Mouse (Mus musculus): ENCODE data around the gene Pnmal2. TPM values are rescaled to one million over a fixed set of nuclear protein-coding genes. Genes with fewer than 3 reads are reported as not detected.

Pnmal2 gene
- polyA plus RNA-seq, 1 experiment from 2014 or later, result 59.5 TPM

DNA sequence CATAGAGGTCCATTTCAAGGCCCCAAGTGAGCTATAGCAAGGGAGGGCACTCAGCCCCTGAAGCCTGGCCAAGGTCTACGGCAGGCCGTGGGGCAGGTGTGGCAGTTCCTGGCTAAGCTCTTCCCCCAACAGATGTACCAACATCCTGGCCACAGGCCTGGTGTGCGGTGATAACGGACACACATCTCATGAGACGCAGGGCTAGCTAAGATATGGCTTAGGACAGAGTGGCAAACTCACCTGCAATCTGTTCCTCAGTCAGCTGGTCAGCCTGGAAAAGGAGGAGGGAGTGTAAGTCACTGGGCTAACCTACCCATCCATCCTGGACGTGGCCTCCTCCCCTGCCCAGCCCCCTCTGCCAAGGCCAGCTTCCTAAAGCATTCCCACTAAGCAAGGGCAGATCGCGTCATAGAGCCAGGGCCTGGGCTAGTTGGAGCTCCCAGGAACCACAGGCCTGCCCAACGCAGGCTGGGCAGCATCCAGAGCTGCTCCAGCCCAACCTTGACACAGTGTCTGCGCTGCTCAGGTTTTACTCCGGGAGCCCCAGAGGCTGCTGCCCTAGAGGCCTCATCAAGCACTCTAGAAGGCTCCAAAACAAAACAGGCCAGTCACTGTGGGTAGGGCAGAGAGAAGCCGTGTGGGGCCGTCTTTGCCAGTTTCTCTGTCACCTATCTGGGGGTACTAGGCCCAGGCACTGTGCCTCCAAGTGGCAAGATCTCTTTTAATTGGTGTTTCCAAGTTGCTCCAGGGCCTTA, 24.9 kb upstream of the Pnmal2 start:
- H3K27me3 ChIP-seq, result no peaks in the 10 kb centered on the region
- peaks cover 50% of the 10 kb centered on the region for H3K4me1 ChIP-seq
- H3K4me2 ChIP-seq, result peak overlapping the region; percentile 42
- 0 out of 2 replicates have a peak overlapping the region, but pooled peaks have one; percentile 3 for H3K4me3 ChIP-seq
- H3K36me3 ChIP-seq (ENCODE audit: poor library complexity, severe bottlenecking), result peaks cover 57% of the 10 kb centered on the region
- peak overlapping the region; percentile 51; the same call in 1 of the 2 replicates for H3K9ac ChIP-seq
- no peak overlapping the region; the same call in 1 of the 2 replicates for H3K27ac ChIP-seq
- no peak for ATAC-seq
- 87% methylated on average over 13 of the region's 13 CpGs for WGBS
- no peaks in the 10 kb centered on the region for H3K9me3 ChIP-seq (replicated peaks)

DNA sequence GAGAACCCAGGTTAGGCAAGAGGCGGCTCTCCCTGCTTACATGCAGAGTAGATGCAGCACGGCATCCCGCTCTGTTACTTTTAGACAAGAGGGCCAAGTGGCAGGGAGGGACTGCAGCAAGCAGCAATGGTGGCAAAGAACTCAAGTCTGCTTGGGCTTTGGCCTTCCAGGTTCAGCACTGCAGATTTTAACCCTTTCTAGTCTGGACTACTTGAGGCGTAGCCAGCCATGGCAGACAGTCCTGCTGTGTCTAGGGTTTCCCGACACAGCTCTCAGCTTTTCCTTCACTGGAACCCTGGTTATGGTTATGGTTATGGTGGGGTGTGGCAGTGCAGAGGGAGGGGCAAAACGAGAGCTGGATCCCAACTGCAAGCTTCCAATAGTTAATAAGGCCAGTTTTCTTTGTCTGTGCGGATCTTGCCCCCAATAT, 24.3 kb upstream of the Pnmal2 start:
- Histone ChIP-seq H3K9me3 (replicated peaks) (no peaks in the 10 kb centered on the region), H3K4me2 (peak overlapping the region; percentile 42), H3K4me1 (peaks cover 52% of the 10 kb centered on the region), H3K27me3 (no peaks in the 10 kb centered on the region), H3K4me3 (0 out of 2 replicates have a peak overlapping the region, but pooled peaks have one; percentile 3), H3K27ac (no peak overlapping the region; the same call in 1 of the 2 replicates), H3K9ac (peak overlapping the region; percentile 51; the same call in 1 of the 2 replicates), H3K36me3 (ENCODE audit: poor library complexity, severe bottlenecking) (peaks cover 51% of the 10 kb centered on the region)
- ATAC-seq, result no peak
- 81% methylated on average over 7 of the region's 7 CpGs for WGBS

DNA sequence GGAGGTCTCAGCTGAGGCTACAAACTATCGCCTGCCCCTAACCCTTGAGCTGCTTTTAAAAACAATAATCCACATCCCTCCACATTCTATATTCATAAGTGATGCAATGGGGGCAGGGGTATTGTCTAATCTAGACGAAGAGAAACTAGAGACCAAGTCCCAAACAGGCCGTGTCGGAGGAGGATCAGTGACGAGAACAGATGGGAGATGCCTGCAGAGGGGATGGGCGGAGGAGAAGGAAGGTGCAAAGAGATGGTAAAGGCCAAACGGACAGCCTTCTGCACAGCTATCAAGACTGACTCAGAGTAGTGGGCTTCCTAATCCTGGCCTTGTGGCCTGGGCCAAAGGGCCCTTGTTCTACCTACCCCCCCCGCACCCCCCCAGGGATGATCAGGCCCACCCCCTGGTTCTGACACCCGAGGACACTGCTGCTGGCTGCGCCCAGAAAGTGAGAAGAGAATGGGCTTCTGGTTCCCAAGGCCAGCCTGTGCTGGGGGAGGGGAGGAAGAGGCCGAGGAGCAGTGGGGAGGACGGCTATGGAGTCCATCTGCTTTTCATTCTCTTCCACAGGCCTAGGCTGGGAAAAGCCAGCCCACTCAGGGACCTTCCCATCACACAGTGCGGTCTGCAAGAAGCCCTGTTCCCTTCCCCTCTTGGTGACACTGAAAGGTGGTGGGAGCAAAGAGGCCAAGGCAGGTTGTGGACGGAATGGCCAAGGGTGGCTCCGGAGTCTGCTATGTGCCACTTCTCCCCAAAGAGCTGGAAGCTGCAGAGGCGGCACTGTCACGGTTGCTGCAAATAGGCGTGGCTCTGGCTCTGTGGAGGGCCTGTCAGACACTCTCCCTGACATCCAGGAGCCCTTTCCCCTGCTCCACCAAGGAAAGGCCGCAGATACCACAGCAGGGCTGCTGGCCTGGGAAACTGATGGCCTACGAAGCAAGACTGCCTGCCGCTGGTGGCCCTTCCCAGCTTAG, 23.4 kb upstream of the Pnmal2 start:
- H3K4me2 ChIP-seq, result peak overlapping the region; percentile 95
- WGBS, result 40% methylated on average over 21 of the region's 21 CpGs
- peaks cover 41% of the 10 kb centered on the region for H3K36me3 ChIP-seq (ENCODE audit: poor library complexity, severe bottlenecking)
- no peaks in the 10 kb centered on the region for H3K27me3 ChIP-seq
- H3K4me3 ChIP-seq, result peak overlapping the region; percentile 86
- no peak for ATAC-seq
- H3K4me1 ChIP-seq, result peaks cover 52% of the 10 kb centered on the region
- H3K9ac ChIP-seq, result peak overlapping the region; percentile 97
- no peaks in the 10 kb centered on the region for H3K9me3 ChIP-seq (replicated peaks)
- peak overlapping the region; percentile 96 for H3K27ac ChIP-seq

DNA sequence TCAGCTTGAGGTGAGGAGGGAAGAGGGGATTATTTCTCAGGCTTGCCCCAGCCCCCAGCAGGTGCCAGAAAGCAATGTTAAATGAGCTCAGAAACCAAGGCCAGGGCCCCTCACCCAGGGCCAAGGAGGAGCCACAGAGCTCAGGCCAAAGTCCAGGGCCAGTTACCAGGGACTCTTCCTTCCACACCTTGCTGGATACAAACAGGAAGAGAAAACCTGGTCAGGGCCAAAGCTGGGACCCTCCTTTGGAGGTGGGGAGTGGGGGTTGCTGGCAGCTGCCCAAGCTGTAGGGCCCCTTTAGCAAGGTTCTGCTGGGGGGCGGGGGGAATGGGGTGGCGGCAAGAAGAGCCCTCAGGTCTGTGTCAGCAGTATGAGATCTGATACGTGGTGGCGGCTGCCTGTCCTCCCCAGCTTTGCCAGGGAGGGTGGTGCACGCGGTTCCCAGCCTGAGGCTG, 22.6 kb upstream of the Pnmal2 start:
- Histone ChIP-seq H3K4me3 (peak overlapping the region; percentile 86), H3K27me3 (no peaks in the 10 kb centered on the region), H3K9me3 (replicated peaks) (no peaks in the 10 kb centered on the region), H3K9ac (peak overlapping the region; percentile 97), H3K4me1 (peaks cover 52% of the 10 kb centered on the region), H3K36me3 (ENCODE audit: poor library complexity, severe bottlenecking) (peaks cover 33% of the 10 kb centered on the region), H3K27ac (peak overlapping the region; percentile 96), H3K4me2 (peak overlapping the region; percentile 95)
- ATAC-seq, result no peak
- WGBS, result 32% methylated on average over 6 of the region's 6 CpGs

DNA sequence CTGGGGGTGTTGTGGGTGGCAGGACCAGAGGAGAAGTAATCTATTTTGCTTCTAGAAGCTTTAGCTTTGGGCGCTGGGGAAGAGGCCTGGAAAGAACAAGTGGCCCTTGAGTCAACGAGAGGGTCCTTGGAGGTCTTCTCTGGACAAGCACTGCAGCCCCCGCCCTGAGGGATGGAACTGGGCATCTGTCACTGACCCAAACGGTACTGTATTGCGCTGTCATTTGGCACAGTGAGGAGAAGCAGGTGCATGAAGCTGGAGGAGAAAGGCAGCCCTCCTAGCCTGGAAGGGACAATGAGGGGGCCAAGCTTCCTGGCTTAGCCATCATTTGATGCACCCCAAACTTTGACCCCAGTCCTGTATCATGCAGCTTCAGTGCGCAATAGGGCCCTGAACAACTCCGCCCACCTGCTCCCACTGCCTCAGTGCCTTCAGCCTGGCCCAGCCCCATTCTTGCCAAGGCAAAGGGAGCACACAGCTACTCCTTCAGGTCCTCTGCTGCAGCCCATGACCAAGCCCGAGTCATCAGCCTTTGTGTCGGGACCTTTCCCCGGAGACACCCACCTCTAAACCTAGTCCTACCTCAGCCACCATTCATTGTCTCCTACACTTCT, 22.0 kb upstream of the Pnmal2 start:
- 43% methylated on average over 10 of the region's 10 CpGs for WGBS
- peak overlapping the region; percentile 86 for H3K4me3 ChIP-seq
- H3K27me3 ChIP-seq, result no peaks in the 10 kb centered on the region
- H3K4me2 ChIP-seq, result peak overlapping the region; percentile 95
- no peak for ATAC-seq
- H3K36me3 ChIP-seq (ENCODE audit: poor library complexity, severe bottlenecking), result peaks cover 28% of the 10 kb centered on the region
- peak overlapping the region; percentile 96 for H3K27ac ChIP-seq
- peaks cover 52% of the 10 kb centered on the region for H3K4me1 ChIP-seq
- H3K9ac ChIP-seq, result peak overlapping the region; percentile 97
- no peaks in the 10 kb centered on the region for H3K9me3 ChIP-seq (replicated peaks)

DNA sequence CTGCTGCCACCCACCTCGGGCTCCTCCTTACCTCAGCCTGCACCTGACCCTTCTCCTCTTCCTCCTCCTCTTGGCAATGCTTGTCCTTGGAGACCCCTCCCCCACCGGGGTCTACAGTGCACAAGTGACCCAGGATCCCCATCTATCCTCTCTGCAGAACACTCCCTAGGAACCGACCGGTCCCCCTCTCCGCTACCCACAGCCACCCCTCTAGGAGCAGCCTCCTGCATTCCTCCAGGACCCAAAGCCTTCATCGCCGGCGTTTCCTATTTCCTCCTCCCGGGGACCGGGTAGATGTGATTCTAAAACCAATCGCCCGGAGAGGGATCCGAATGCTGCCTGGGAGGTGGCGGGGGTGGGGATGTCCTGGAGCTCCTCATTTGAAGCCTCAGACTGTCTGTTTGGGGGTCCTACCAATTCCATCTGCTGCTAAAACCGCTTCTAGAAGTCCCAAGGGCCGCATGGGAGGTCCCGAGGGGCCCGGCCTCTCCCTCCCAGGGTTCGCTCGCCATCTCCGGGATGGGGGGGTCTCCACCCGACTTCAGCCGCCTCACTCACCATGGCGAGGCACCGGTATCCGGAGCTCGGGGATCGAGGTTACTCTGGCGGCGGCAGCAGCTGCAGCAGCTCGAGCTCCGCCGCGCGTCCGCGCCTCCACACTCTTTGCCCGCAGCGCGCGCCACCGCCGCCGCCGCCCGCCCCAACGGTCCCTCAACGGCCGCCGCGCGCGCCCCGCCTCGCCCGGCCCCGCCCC, 21.0 kb upstream of the Pnmal2 start:
- H3K36me3 ChIP-seq (ENCODE audit: poor library complexity, severe bottlenecking), result peaks cover 18% of the 10 kb centered on the region
- H3K4me2 ChIP-seq, result peak overlapping the region; percentile 95
- peak; percentile 6 for ATAC-seq
- no peaks in the 10 kb centered on the region for H3K27me3 ChIP-seq
- no peaks in the 10 kb centered on the region for H3K9me3 ChIP-seq (replicated peaks)
- peak overlapping the region; percentile 97 for H3K9ac ChIP-seq
- peak overlapping the region; percentile 86 for H3K4me3 ChIP-seq
- under 1% methylated on average over 57 of the region's 57 CpGs for WGBS
- H3K4me1 ChIP-seq, result peaks cover 48% of the 10 kb centered on the region
- H3K27ac ChIP-seq, result peak overlapping the region; percentile 96

DNA sequence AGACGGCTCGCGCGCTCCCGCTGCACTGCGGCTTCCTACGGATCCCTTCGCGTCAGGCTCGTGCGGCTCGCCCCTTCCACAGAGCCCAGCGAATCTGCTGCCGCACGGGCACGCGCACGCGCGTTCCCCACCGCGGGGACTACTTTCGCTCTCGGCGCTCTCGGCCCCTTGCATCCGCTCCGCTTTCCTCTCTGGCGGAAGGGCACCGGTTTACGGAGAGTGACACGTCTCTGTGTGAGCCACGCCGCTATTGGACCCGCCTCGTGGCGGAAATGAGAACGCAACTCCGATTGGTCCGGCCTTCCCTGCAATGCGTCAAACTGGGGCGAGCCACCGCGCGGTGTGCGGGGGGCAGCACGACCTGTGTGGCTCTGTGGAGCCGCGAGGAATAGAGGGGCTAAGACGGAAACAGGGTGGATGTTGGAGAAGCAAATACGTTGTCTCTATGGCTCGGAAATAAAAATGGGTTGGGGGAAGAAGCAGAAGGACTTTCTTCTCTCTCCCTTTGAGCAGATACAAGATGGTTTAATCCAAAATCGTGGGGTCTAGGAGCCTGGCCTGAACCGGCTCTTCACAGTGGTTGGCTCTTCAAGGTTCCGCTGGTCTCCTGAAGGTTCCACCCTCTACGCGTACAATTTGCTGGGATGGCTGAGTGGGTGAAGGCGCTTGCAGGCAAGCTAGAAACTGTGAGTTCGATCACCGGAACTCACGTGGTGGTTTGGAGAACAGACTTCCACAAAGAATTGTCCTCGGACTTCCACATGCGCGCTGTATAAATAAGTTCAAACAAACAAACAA, 20.2 kb upstream of the Pnmal2 start, which contains the start of gene Calm3:
Calm3 (minus strand) TSS at position 78 of the 798 bp plus-strand sequence.
- H3K9ac ChIP-seq, result peak within 1 kb of the TSS; percentile 97
- H3K27me3 ChIP-seq, result no peaks in the 10 kb centered on the region
- peak within 1 kb of the TSS; percentile 96 for H3K27ac ChIP-seq
- H3K4me3 ChIP-seq, result peak within 1 kb of the TSS; percentile 86
- peaks cover 10% of the 10 kb centered on the region for H3K36me3 ChIP-seq (ENCODE audit: poor library complexity, severe bottlenecking)
- peaks cover 41% of the 10 kb centered on the region for H3K4me1 ChIP-seq
- peak; percentile 93 for ATAC-seq
- H3K9me3 ChIP-seq (replicated peaks), result no peaks in the 10 kb centered on the region
- peak within 1 kb of the TSS; percentile 95 for H3K4me2 ChIP-seq
- 2% methylated on average over 64 of the region's 64 CpGs for WGBS

DNA sequence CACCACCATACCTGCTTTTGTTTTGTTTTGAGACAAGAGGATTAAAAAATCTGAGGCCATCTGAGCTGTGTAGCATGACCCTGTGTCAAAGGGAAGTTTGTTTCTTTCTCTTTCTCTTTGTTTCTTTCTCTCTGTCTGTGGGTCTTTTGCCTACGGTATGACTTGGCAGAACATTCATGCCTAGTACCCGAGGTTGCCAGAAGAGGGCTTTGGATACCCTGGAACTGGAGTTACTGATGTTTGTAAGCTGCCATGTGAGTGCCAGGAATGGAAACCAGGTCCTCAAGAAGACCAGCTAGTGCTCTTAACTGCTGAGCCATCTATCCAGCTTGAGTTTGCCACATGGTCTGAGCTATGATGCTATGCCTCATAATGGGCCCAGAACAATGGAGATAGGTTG, 16.1 kb upstream of the Pnmal2 start:
- Histone ChIP-seq H3K27me3 (no peaks in the 10 kb centered on the region), H3K9ac (no peak overlapping the region), H3K4me3 (no peak overlapping the region), H3K9me3 (replicated peaks) (no peaks in the 10 kb centered on the region), H3K4me1 (peaks cover 24% of the 10 kb centered on the region), H3K4me2 (no peak overlapping the region), H3K36me3 (ENCODE audit: poor library complexity, severe bottlenecking) (no peaks in the 10 kb centered on the region), H3K27ac (no peak overlapping the region)
- ATAC-seq, result no peak
- 38% methylated on average over 2 of the region's 2 CpGs for WGBS

DNA sequence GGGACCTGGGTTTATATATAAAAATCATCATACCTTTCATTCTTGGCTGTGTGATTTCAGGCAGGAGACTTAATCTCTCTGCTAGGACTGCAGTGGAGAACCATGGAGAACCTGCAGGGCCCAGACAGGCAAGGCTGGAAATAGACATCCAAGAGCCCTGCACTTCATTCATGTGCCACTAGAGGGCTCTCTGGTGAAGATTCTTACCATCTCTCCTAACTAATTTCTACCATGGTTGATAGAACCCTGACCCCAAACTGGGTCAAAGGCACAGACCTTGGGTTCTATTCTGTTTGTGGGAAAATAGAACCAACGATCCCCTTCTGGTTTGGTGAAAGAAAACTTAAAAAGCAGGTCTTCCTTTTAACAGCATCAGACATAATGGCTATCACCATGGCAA, 13.6 kb upstream of the Pnmal2 start:
- 4% methylated on average over 1 of the region's 1 CpGs for WGBS
- H3K27ac ChIP-seq, result no peak overlapping the region
- H3K27me3 ChIP-seq, result no peaks in the 10 kb centered on the region
- ATAC-seq, result peak; percentile 5
- H3K36me3 ChIP-seq (ENCODE audit: poor library complexity, severe bottlenecking), result no peaks in the 10 kb centered on the region
- no peak overlapping the region for H3K4me2 ChIP-seq
- peaks cover 29% of the 10 kb centered on the region for H3K4me1 ChIP-seq
- H3K9ac ChIP-seq, result no peak overlapping the region
- H3K9me3 ChIP-seq (replicated peaks), result no peaks in the 10 kb centered on the region
- no peak overlapping the region for H3K4me3 ChIP-seq

DNA sequence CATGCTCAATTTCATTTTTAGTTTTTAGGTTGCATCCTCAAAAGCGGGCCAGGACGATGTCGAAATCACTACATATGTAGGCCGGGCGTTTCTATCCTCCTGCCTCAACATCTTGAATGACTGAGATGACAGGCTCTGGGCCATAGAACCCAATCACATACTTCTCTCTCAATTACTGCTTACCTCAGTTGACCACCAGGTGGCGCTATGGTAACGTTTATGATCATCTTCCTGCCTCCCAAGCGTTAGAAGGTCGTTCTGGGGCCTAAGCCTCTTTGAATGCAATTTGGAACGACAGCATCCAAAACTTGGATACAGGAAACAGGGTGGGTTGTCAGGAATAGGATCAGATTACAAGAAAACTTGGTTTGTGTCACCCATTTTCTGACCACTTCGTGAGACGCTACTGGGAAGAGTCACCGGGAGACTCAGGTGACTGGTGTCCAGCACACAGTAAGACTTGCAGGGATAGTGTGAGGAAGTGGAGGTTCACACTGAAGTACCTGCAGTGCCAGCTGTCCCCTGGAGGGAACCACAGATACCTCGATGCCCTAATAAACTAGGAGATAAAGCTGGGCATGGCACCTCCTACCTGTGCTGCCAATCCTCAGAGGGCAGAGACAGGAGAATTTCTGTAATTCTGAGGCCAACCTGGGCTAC, 12.4 kb upstream of the Pnmal2 start:
- Histone ChIP-seq H3K36me3 (ENCODE audit: poor library complexity, severe bottlenecking) (no peaks in the 10 kb centered on the region), H3K9ac (no peak overlapping the region), H3K4me2 (no peak overlapping the region), H3K9me3 (replicated peaks) (no peaks in the 10 kb centered on the region), H3K4me3 (no peak overlapping the region), H3K27me3 (no peaks in the 10 kb centered on the region), H3K27ac (peak overlapping the region; percentile 59), H3K4me1 (peaks cover 29% of the 10 kb centered on the region)
- WGBS, result 15% methylated on average over 14 of the region's 14 CpGs
- peak; percentile 73 for ATAC-seq
